Mouse (Mus musculus): ENCODE measurements around the gene Lamb3.

DNA sequence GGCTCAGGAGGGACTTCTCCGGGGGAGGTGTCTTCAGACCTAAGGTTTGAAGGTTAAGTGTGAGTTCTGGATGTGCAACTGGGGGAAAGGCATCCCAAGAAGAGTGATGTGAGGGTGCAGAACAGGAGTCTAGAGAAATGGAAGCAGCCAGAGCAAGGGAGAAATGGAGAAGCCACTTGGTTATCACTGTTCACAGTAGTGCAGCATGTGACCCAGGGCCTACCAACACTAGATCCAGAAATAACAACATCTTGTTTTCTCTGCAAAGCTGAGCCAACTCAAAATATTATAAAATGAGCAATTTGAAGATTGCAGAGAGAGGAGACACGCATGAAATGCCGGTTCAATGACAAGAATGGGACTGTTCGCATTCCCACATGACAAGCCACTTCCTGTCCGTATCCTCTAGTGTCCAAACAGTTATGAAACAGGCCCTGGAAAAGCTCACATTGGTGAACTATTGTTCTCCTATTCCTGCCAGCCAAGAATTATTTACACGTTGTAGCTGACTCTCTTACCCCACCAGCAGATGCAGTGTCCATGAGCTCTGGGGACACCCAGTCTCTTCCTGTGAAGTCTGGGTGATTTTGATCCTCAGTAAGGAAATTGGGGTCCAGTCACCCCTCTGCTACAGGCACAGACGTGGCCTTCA lies 54.5 kb downstream of the Lamb3 start:
- no peak for TF ChIP-seq POLR2A (IDR thresholded peaks at IDR 0.05; ENCODE audit: extremely low read depth, insufficient read depth, low read length)
- no peak for TF ChIP-seq CTCF (IDR thresholded peaks at IDR 0.05; ENCODE audit: low read depth, low read length)

Data from liver, adult 2 months (tissue).